Mouse (Mus musculus): Measurements from ENCODE around the gene Dmac2.
A peak's percentile ranks its signal among the peaks of the same experiment; 100 is the strongest.

The Dmac2 gene

GRCm38 (mm10) chr7:25655601-25656428 is 36.6 kb downstream of the Dmac2 start:
- peak; percentile 48 for DNase-seq

- no peak for DNase-seq
These were observed 38.6 kb downstream of the Dmac2 start for GRCm38 (mm10) chr7:25657785-25658184.

- DNase-seq: peak; percentile 99
These were observed 39.7 kb downstream of the Dmac2 start, which contains the start of the genes Bckdha and Exosc5 for GRCm38 (mm10) chr7:25658657-25659472. TSS of gene Bckdha (minus strand) at chr7:25658981. TSS of gene Exosc5 (plus strand) at chr7:25659164.

GRCm38 (mm10) chr7:25666381-25666780 is 47.2 kb downstream of the Dmac2 start:
- DNase-seq: no peak

GRCm38 (mm10) chr7:25669158-25669557 is 49.9 kb downstream of the Dmac2 start:
- DNase-seq: no peak

GRCm38 (mm10) chr7:25669631-25670030 is 50.4 kb downstream of the Dmac2 start:
- no peak for DNase-seq

- no peak for DNase-seq
These were observed 50.9 kb downstream of the Dmac2 start for GRCm38 (mm10) chr7:25670096-25670495.

GRCm38 (mm10) chr7:25671686-25672085 is 52.5 kb downstream of the Dmac2 start:
- DNase-seq: no peak

GRCm38 (mm10) chr7:25672442-25672841 is 53.2 kb downstream of the Dmac2 start:
- no peak for DNase-seq

GRCm38 (mm10) chr7:25674297-25674696 is 55.1 kb downstream of the Dmac2 start:
- DNase-seq: no peak

GRCm38 (mm10) chr7:25674719-25675300 is 55.6 kb downstream of the Dmac2 start, which contains the start of gene Tmem91:
TSS of gene Tmem91 (minus strand) at chr7:25675166.
- no peak for DNase-seq
